Mouse (Mus musculus): ENCODE data around the gene Lefty1. TPM values are rescaled to one million over a fixed set of nuclear protein-coding genes. Genes with fewer than 3 reads are reported as not detected.
A peak's percentile ranks its signal among the peaks of the same experiment; 100 is the strongest.

Lefty1 gene
- total and polyA plus RNA-seq, 2 experiments from 2014 or later: 0.29 TPM; not detected in 1

DNA sequence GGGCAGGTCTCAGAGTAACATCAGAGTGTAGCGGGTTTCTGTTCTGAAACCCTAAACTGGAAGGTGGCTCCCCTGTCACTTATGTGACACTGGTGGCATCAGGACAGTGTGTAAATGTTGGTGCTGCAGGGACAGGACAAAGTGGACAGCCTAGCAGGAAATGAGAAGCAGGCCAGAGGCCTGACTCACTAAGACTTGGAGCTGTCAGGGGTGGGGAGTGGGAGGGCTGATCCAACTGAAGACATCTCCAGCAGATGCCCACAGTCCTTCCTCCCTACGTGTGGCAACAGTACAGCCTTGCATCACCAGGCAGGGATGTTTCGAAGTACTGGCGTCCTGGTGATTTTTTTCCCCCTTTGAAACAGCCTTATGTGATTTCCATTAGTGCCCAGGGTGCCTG, 9.7 kb downstream of the Lefty1 start:
- TF ChIP-seq CTCF (IDR thresholded peaks at IDR 0.05; ENCODE audit: low read depth): no peak
- ATAC-seq (no peak), DNase-seq (ENCODE audit: low spot score) (no peak)
- no peak overlapping the region for H3K9ac ChIP-seq (replicated peaks; ENCODE audit: low read length)
- H3K9me3 ChIP-seq (ENCODE audit: low read length): no peaks in the 10 kb centered on the region
- H3K4me1 ChIP-seq (ENCODE audit: insufficient read depth, low read length): peaks cover 6% of the 10 kb centered on the region; the same call in 1 of the 2 replicates
- no peak overlapping the region for H3K4me3 ChIP-seq (ENCODE audit: low read length)
- no peaks in the 10 kb centered on the region for H3K36me3 ChIP-seq (ENCODE audit: insufficient read depth, low read length)
- no peak overlapping the region for H3K4me2 ChIP-seq (ENCODE audit: low read depth, low read length)
- WGBS: 83% methylated on average over 4 of the region's 4 CpGs
- no peak overlapping the region for H3K27ac ChIP-seq
- H3K27me3 ChIP-seq (ENCODE audit: insufficient read depth, low read length): peaks cover 11% of the 10 kb centered on the region

DNA sequence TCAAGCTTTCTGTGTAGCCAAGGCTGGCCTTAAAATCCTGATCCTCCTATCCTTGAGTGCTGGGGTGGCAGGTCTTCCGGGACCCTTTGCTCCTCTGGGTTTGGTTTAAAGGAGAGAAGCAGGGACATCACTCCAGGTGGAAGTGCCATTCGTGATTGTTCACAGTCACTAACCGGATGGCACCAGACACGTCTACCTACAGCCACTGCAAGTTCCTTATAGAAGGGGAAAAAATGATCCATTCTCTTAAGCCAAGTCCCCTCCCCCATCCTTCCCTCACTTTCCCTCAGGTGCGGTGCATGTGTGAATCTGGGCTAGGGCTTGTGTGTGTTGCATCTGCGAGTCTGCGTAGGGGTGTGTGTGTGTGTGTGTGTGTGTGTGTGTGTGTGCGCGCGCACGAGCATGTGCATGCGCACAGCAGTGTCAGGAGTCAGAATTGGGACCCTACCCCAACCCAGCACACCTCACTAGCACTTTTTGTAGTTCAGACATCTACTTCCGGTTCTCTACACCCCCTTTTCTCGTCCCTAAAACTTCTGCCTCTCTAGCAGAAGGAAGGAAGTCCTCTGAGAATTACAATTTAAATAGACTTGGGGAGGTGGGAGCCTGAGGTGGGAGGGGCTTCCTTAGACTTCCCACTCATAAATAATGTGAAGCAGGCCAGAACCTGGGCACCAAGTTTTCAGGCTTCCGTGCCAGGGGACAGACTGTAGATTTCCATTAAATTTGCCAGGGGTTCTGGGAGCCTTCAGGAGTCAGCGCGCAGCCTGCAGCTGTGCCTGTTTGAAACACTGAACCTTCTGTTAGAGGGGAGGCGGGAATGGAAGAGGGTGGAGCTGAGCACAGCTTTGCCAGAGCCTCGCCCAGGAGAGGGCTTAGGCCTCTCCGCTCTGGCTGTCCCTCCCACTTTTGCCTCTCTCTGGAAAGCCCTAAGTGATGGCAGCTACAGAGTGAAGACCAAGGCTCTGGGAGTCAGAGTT, 10.5 kb downstream of the Lefty1 start:
- 32% methylated on average over 20 of the region's 20 CpGs for WGBS
- Histone ChIP-seq H3K4me3 (ENCODE audit: low read length) (no peak overlapping the region), H3K9me3 (ENCODE audit: low read length) (no peaks in the 10 kb centered on the region), H3K4me2 (ENCODE audit: low read depth, low read length) (no peak overlapping the region), H3K27ac (no peak overlapping the region), H3K4me1 (ENCODE audit: insufficient read depth, low read length) (peaks cover 6% of the 10 kb centered on the region; the same call in 1 of the 2 replicates), H3K36me3 (ENCODE audit: insufficient read depth, low read length) (no peaks in the 10 kb centered on the region), H3K9ac (replicated peaks; ENCODE audit: low read length) (no peak overlapping the region), H3K27me3 (ENCODE audit: insufficient read depth, low read length) (peaks cover 11% of the 10 kb centered on the region)
- TF ChIP-seq CTCF (IDR thresholded peaks at IDR 0.05; ENCODE audit: low read depth): no peak
- peak; percentile 82 for ATAC-seq
- peak; percentile 56 for DNase-seq (ENCODE audit: low spot score)

DNA sequence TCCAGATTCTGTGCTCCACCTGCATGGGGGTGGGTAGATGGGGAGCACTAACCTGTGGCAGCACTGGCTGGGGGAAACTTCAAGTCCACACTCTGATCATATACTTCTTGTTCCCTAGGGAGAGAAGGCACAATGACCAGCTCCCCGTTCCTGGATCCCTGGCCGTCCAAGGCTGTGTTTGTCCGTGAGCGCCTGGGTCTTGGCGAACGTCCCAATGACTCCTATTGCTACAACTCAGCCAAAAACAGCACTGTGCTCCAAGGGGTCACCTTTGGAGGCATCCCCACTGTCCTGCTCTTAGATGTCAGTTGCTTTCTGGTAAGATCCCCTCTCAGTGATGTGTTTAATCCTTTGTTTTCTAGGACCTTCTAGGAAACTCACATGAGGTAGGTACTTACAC, 11.6 kb downstream of the Lefty1 start:
- H3K9ac ChIP-seq (replicated peaks; ENCODE audit: low read length): no peak overlapping the region
- H3K27ac ChIP-seq: no peak overlapping the region
- WGBS: 64% methylated on average over 6 of the region's 6 CpGs

DNA sequence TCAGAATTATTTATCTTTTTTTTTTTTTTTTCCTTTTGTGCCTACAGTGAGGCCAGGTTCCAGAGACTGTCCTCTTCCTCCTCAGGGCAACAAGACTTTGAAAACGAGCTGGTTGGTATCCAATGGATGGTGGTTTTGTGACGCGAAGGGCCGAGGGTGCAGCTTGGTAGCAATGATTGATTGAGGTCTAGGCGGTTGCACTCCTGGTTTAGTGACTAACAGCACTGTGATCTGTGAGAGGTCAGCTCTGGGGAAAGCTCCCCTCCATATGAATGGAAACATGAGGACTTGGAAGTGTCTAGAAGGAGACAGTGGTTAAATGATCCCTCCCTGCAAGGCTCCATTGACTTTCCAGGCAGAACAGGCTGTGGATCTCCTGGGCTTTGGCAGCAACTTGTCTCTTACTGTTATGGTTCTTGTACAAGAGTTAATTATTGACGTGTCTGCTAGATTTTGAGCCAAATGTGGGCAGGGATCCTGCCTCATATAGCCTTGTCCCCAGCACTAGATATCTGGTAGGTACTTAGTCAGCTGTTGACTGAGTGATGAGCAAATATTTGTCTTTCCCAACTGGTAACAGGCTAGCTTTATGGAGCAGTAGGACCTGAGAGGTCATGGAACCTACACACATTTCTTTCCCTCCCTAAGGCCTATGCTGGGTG, 17.4 kb downstream of the Lefty1 start:
- no peak for TF ChIP-seq CTCF (IDR thresholded peaks at IDR 0.05; ENCODE audit: low read depth)
- no peak overlapping the region for H3K4me2 ChIP-seq (ENCODE audit: low read depth, low read length)
- DNase-seq (ENCODE audit: low spot score) (no peak), ATAC-seq (no peak)
- H3K36me3 ChIP-seq (ENCODE audit: insufficient read depth, low read length): no peaks in the 10 kb centered on the region
- no peak overlapping the region for H3K9ac ChIP-seq (replicated peaks; ENCODE audit: low read length)
- H3K9me3 ChIP-seq (ENCODE audit: low read length): no peaks in the 10 kb centered on the region
- WGBS: 78% methylated on average over 6 of the region's 6 CpGs
- H3K27ac ChIP-seq: no peak overlapping the region
- no peaks in the 10 kb centered on the region for H3K27me3 ChIP-seq (ENCODE audit: insufficient read depth, low read length)
- H3K4me3 ChIP-seq (ENCODE audit: low read length): no peak overlapping the region
- H3K4me1 ChIP-seq (ENCODE audit: insufficient read depth, low read length): no peaks in the 10 kb centered on the region

More for the DNA sequence above, 11.6 kb downstream of the Lefty1 start:
- Histone ChIP-seq H3K36me3 (ENCODE audit: insufficient read depth, low read length) (no peaks in the 10 kb centered on the region), H3K27me3 (ENCODE audit: insufficient read depth, low read length) (peaks cover 7% of the 10 kb centered on the region; the same call in 1 of the 2 replicates), H3K4me3 (ENCODE audit: low read length) (no peak overlapping the region), H3K4me2 (ENCODE audit: low read depth, low read length) (no peak overlapping the region), H3K4me1 (ENCODE audit: insufficient read depth, low read length) (peaks cover 6% of the 10 kb centered on the region; the same call in 1 of the 2 replicates), H3K9me3 (ENCODE audit: low read length) (no peaks in the 10 kb centered on the region)
- ATAC-seq (no peak), DNase-seq (ENCODE audit: low spot score) (no peak)
- TF ChIP-seq CTCF (IDR thresholded peaks at IDR 0.05; ENCODE audit: low read depth): no peak

DNA sequence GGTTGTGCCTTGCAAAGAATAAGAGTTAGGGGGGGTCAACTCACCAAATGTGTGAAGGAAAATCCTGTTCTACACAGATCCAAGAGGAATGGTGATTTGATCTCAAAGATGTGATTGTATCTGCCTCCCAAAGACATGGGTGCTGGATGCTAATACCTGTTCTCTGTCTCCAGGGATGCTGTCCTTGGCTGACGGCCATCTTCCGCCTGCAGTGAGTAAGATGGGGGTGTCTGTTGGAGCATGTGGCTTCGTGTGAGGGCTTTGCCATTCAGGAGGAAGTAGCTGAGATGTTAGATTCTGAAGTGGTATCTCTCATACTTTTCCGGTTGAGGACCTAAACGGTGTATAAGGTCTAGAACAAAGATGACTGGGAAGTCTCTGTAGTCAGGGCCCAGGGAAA, 18.0 kb downstream of the Lefty1 start:
- H3K27me3 ChIP-seq (ENCODE audit: insufficient read depth, low read length): no peaks in the 10 kb centered on the region
- DNase-seq (ENCODE audit: low spot score): no peak
- H3K9ac ChIP-seq (replicated peaks; ENCODE audit: low read length): no peak overlapping the region
- H3K27ac ChIP-seq: no peak overlapping the region
- H3K4me1 ChIP-seq (ENCODE audit: insufficient read depth, low read length): no peaks in the 10 kb centered on the region
- no peak for ATAC-seq
- no peak for TF ChIP-seq CTCF (IDR thresholded peaks at IDR 0.05; ENCODE audit: low read depth)
- WGBS: 88% methylated on average over 5 of the region's 5 CpGs
- no peak overlapping the region for H3K4me3 ChIP-seq (ENCODE audit: low read length)
- no peak overlapping the region for H3K4me2 ChIP-seq (ENCODE audit: low read depth, low read length)
- no peaks in the 10 kb centered on the region for H3K36me3 ChIP-seq (ENCODE audit: insufficient read depth, low read length)
- no peaks in the 10 kb centered on the region for H3K9me3 ChIP-seq (ENCODE audit: low read length)

DNA sequence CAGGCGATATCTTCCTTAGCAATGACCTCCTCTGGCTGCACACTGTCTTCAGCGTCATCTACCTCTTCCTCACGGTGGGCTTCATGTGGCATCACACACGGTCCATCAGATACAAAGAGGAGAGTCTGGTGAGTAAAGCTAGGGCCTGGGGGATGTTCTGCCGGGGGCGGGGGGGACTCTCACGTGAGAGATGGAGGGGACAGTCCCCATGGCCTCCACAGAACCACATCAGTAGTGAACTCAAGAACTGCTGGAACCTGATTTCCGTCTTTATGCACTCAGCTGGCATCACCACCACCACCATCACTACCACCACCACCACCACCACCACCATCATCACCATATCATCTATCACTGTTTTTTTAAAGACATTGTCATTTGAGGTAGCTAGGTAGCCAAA, 21.6 kb downstream of the Lefty1 start:
- no peak for TF ChIP-seq CTCF (IDR thresholded peaks at IDR 0.05; ENCODE audit: low read depth)
- Histone ChIP-seq H3K9me3 (ENCODE audit: low read length) (no peaks in the 10 kb centered on the region), H3K36me3 (ENCODE audit: insufficient read depth, low read length) (no peaks in the 10 kb centered on the region), H3K27ac (no peak overlapping the region), H3K27me3 (ENCODE audit: insufficient read depth, low read length) (no peaks in the 10 kb centered on the region), H3K4me2 (ENCODE audit: low read depth, low read length) (no peak overlapping the region), H3K4me1 (ENCODE audit: insufficient read depth, low read length) (no peaks in the 10 kb centered on the region), H3K4me3 (ENCODE audit: low read length) (no peak overlapping the region), H3K9ac (replicated peaks; ENCODE audit: low read length) (no peak overlapping the region)
- no peak for ATAC-seq
- DNase-seq (ENCODE audit: low spot score): no peak
- WGBS: 90% methylated on average over 8 of the region's 8 CpGs
